Mouse (Mus musculus) heart, adult 2 months (tissue): ENCODE data around the gene Dnajc1. TPM values are rescaled to one million over a fixed set of nuclear protein-coding genes. Genes with fewer than 3 reads are reported as not detected.

ENCODE experiments used
- DNase-seq, 2 experiments: peaks; one replicate each; pipeline ENCODE4 v3.0.0; 2021
- H3K27ac ChIP-seq: fragments of 200-600 bp; 2 replicates; pipeline ENCODE4 v1.8.1; 2022
- H3K27me3 ChIP-seq: fragments of 200-500 bp; 2 replicates; pipeline ENCODE4 v1.6.1; 2012; ENCODE audit warnings: mild to moderate bottlenecking, low read length, inconsistent platforms, mixed read lengths; ENCODE audit not compliant: control insufficient read depth, insufficient read depth
- H3K36me3 ChIP-seq: fragments of 200-500 bp; 2 replicates; pipeline ENCODE4 v1.6.1; 2012; ENCODE audit warnings: low read length, inconsistent platforms; ENCODE audit not compliant: control insufficient read depth, insufficient read depth
- H3K4me1 ChIP-seq: fragments of 200-500 bp; 2 replicates; pipeline ENCODE4 v1.6.1; 2011; ENCODE audit warnings: low read length; ENCODE audit not compliant: control insufficient read depth, insufficient read depth
- H3K4me3 ChIP-seq: fragments of 200-600 bp; 2 replicates; pipeline ENCODE4 v1.8.1; 2022
- H3K79me2 ChIP-seq: fragments of 200-500 bp; replicated peaks from 2 replicates; pipeline ENCODE4 v1.6.1; 2012; ENCODE audit warnings: mild to moderate bottlenecking, inconsistent platforms, low read length, moderate library complexity, mixed read lengths; ENCODE audit not compliant: control insufficient read depth, insufficient read depth
- H3K9ac ChIP-seq: fragments of 200-500 bp; 2 replicates; pipeline ENCODE4 v1.6.1; 2012; ENCODE audit warnings: low read depth, mild to moderate bottlenecking, control low read depth, inconsistent platforms, low read length, mixed read lengths
- CTCF ChIP-seq: fragments of 200-600 bp; IDR thresholded peaks from 2 replicates; pipeline ENCODE4 v1.8.1; 2022; ENCODE audit warnings: antibody characterized with exemption, mild to moderate bottlenecking, moderate library complexity
- EP300 ChIP-seq: fragments of 200-500 bp; IDR thresholded peaks from 2 replicates; pipeline ENCODE4 v1.6.1; 2011; ENCODE audit warnings: low read depth, low read length, control low read depth; ENCODE audit not compliant: insufficient read depth
- POLR2A ChIP-seq: fragments of 200-500 bp; IDR thresholded peaks from 2 replicates; pipeline ENCODE4 v1.6.1; 2011; ENCODE audit warnings: mild to moderate bottlenecking, low read depth, low read length, control low read depth; ENCODE audit not compliant: insufficient read depth
- WGBS: fragments of 180-500 bp; shearing (Covaris S2); methylation state at CpG from one replicate; pipeline ENCODE4 v1.1.7; 2018; 5-methylcytosine and 5-hydroxymethylcytosine counted together
- intact Hi-C: fragments of 180-260 bp; cut with DNase I; formaldehyde crosslinking; loops from one replicate; pipeline ENCODE4 v1.15.1; 2025
- polyA plus RNA-seq: library from polyadenylated mRNA; depleted of rRNA; stranded (reverse); fragments of >200 nt; gene quantifications from 2 replicates; pipeline ENCODE4 v1.2.3, GENCODE M21; 2012
- total RNA-seq, 2 experiments: library from RNA; stranded (reverse); gene quantifications; 2 replicates each; pipeline ENCODE4 v1.2.3; 2021

Dnajc1 gene
- total and polyA plus RNA-seq, 3 experiments = 7.2 to 18.3 (median 15.0) TPM

DNA sequence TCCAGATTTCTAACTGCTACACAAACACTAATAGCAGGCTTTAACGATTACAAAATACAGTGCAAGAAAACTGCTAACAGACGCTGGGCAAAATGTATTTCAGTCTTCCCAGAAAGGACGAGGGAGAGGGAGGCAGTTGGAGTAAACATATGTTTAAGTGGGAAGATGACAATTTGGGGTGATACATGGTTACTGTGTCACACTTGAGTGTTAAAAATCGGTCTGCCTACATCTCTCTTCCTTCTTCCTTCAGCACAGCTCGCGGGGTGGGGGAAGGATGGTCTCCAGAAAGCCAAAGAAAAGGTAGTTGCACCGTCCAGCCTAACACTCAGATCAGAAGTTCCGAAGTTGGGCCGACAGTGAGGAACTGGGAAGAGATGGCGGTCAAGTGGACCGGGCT is 769 bp downstream of the Dnajc1 start:
- TF ChIP-seq CTCF = no peak
- no peak for TF ChIP-seq EP300
- no peak for TF ChIP-seq POLR2A
- peak overlapping the region; percentile 98 for H3K27ac ChIP-seq
- H3K79me2 ChIP-seq = peaks cover 9% of the 10 kb centered on the region
- no peak for DNase-seq
- peaks cover 8% of the 10 kb centered on the region for H3K36me3 ChIP-seq
- intact Hi-C loops = loop anchor here (1.0 to 5.0 kb wide), 5 partner anchors 195 to 885 kb away; partner anchors contain the start of gene Bmi1
- peaks cover 2% of the 10 kb centered on the region for H3K4me1 ChIP-seq
- H3K9ac ChIP-seq = peak overlapping the region; percentile 86
- 0% methylated on average over 11 of the region's 11 CpGs for WGBS
- peak overlapping the region; percentile 90 for H3K4me3 ChIP-seq
- no peaks in the 10 kb centered on the region for H3K27me3 ChIP-seq

DNA sequence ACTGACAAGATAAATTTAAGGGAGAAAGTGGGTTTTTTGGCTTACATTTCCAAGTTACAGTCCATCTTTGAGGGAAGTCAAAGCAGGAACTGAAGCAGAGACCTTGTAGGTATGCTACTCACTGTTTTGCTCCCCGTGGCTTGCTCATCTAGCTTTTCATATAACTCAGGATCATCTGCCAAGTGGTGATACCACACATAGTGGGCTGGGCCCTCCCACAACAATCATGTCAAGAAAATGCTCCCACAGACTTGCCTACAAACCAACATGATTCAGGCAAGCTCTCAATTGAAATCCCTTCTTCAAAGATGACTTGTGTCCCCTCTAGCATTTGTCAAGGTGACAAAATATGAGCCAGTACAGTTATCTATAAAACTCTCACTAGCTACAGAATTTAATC is 3.0 kb downstream of the Dnajc1 start:
- H3K27me3 ChIP-seq = no peaks in the 10 kb centered on the region
- H3K27ac ChIP-seq = no peak overlapping the region
- peaks cover 9% of the 10 kb centered on the region for H3K79me2 ChIP-seq
- intact Hi-C loops = loop anchor here (5.0 kb wide), 4 partner anchors 288 to 888 kb away; partner anchors contain the start of gene Bmi1
- TF ChIP-seq EP300 (no peak), CTCF (no peak), POLR2A (no peak)
- no peak overlapping the region for H3K4me3 ChIP-seq
- peaks cover 2% of the 10 kb centered on the region for H3K4me1 ChIP-seq
- peaks cover 8% of the 10 kb centered on the region for H3K36me3 ChIP-seq
- DNase-seq = no peak
- 64% methylated on average over 1 of the region's 1 CpGs for WGBS
- no peak overlapping the region for H3K9ac ChIP-seq

DNA sequence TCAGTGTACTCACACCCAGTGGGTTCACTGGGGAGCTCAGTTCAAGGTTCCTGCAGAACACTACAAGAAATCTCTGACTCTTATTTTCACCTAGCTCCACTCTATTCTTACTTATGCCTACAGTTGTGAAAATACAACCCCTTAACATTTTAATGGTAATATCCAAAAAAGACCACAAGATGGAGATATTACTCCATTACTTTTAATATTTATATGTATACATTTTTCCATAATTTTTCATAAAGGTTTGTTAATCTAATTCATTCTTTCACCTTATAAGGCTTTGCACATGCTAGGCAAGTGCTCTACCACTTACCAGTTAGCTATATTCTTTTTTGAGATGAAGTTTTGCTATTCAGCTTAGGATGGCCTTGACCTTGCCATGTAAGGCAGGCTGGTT is 11.0 kb downstream of the Dnajc1 start:
- intact Hi-C loops = loop anchor here (5.0 kb wide), 1 partner anchor 376 kb away; no protein-coding TSS in a partner anchor

DNA sequence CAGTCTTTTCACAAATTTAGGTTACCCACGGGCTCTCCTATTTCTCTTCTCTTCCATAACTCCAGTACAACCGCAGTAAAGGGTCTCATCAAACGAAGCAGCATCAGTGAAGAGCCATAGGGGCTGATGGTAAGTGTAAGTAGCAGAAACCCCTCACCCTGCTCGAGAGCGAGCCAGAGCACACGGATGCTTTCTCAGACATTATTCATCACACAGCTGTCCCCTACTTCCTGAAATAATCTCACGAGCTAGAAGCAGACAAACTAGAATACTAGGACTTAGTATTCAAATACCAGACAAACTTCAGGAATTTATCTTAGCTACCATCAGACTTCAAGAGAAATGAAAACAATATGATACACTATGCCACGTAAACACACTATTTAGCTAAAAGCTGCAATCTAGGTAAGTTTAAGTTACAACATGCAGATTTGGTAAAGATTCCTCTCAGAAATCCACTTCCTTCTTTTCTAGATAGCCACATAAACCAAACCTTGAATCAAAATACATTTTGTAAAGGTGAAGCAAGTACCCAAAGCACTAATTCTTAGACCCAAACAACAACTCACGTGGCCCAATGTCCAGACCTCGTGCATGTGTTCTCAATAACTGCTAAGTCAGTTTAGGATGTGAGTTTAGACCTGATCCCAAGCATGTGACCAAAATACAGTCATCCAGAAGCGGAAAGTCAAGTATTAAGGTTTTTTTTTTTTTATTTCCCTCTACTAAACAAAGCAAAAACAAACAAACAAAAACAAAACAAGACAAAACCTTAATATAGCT is 20.0 kb downstream of the Dnajc1 start:
- TF ChIP-seq CTCF = no peak
- no peak for TF ChIP-seq EP300
- no peak for TF ChIP-seq POLR2A
- no peak overlapping the region for H3K9ac ChIP-seq
- no peak overlapping the region for H3K4me3 ChIP-seq
- intact Hi-C loops = no loop called here
- DNase-seq = no peak
- H3K27ac ChIP-seq = no peak overlapping the region
- H3K79me2 ChIP-seq = no peaks in the 10 kb centered on the region; the same call in 1 of the 2 replicates
- WGBS = 49% methylated on average over 11 of the region's 11 CpGs
- no peaks in the 10 kb centered on the region; the same call in 1 of the 2 replicates for H3K36me3 ChIP-seq
- H3K4me1 ChIP-seq = peaks cover 3% of the 10 kb centered on the region
- H3K27me3 ChIP-seq = no peaks in the 10 kb centered on the region

More for the DNA sequence above, 11.0 kb downstream of the Dnajc1 start:
- peaks cover 3% of the 10 kb centered on the region for H3K79me2 ChIP-seq
- H3K9ac ChIP-seq = no peak overlapping the region
- H3K27ac ChIP-seq = no peak overlapping the region
- H3K4me1 ChIP-seq = no peaks in the 10 kb centered on the region
- no peaks in the 10 kb centered on the region for H3K36me3 ChIP-seq
- no peak for DNase-seq
- TF ChIP-seq EP300 (no peak), CTCF (peak; percentile 72)
- no peak overlapping the region for H3K4me3 ChIP-seq
- no peaks in the 10 kb centered on the region for H3K27me3 ChIP-seq

DNA sequence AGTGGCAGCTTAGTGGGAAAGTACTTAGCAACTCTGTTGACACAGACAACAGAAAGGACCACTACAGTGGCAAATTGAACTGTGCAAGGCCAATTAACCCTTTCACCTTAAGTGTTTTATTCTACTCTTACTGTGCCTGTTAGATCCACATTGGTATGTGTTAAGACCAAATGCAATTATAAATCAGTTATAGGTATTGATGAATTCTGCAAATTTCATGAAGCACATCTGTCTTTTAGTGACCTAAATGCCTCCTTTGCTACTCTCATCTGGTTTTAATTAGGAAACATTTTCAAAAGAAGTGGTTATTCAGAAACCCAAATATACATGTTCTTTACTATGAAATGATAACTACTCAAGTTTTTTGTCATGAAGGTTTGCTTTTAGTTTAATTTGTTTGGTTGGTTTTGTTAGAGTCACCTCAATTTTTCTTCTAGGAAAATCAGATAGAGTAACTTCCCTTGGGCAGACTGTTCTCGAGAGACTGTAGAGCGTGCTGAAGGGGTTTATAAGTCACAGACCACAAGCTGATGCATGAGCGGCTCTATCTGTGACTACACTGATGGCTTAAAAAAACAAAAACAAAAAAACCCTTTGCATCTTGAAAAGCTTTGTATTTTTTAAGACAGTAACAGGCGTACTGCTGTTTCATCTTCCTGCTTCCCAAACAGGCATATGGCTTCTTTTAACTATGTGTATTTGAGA is 21.7 kb downstream of the Dnajc1 start:
- intact Hi-C loops = no loop called here
- DNase-seq = no peak
- 83% methylated on average over 4 of the region's 4 CpGs for WGBS
- H3K27ac ChIP-seq = no peak overlapping the region
- no peaks in the 10 kb centered on the region; the same call in 1 of the 2 replicates for H3K36me3 ChIP-seq
- no peaks in the 10 kb centered on the region for H3K27me3 ChIP-seq
- H3K4me3 ChIP-seq = no peak overlapping the region
- no peaks in the 10 kb centered on the region; the same call in 1 of the 2 replicates for H3K79me2 ChIP-seq
- TF ChIP-seq CTCF (no peak), EP300 (no peak), POLR2A (no peak)
- peaks cover 3% of the 10 kb centered on the region for H3K4me1 ChIP-seq
- H3K9ac ChIP-seq = no peak overlapping the region

DNA sequence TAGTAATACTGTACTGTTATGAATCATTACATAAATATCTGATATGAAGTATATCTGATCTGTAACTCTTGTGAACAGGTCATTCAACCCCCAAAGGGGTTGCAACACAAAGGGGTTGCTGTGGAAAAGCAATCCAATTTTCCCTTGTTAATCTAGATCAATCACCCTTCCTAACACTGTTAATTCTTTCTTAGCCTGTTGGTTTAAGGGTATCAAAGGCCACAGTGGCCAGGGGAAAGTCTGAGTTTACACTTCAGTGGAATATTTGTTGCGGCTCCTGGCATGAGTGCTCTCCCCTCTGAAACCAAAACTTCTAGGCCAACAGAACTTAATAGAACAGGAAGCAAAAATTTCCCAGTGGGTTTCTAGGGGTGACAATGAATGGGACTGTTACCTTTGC is 28.2 kb downstream of the Dnajc1 start:
- DNase-seq = no peak
- Histone ChIP-seq H3K4me3 (no peak overlapping the region), H3K79me2 (peaks cover 1% of the 10 kb centered on the region; the same call in 1 of the 2 replicates), H3K27ac (no peak overlapping the region), H3K4me1 (peaks cover 1% of the 10 kb centered on the region; the same call in 1 of the 2 replicates), H3K9ac (no peak overlapping the region), H3K36me3 (no peaks in the 10 kb centered on the region), H3K27me3 (no peaks in the 10 kb centered on the region)
- 85% methylated on average over 1 of the region's 1 CpGs for WGBS
- TF ChIP-seq POLR2A (no peak), CTCF (no peak), EP300 (no peak)
- intact Hi-C loops = no loop called here
